Mouse (Mus musculus) kidney, adult 8-10 months (tissue): ENCODE measurements around the gene Myh9.

Experiments used
- DNase-seq, 2 experiments: peaks; one replicate each; pipeline ENCODE4 v3.0.0; 2022

Gene Myh9

DNA sequence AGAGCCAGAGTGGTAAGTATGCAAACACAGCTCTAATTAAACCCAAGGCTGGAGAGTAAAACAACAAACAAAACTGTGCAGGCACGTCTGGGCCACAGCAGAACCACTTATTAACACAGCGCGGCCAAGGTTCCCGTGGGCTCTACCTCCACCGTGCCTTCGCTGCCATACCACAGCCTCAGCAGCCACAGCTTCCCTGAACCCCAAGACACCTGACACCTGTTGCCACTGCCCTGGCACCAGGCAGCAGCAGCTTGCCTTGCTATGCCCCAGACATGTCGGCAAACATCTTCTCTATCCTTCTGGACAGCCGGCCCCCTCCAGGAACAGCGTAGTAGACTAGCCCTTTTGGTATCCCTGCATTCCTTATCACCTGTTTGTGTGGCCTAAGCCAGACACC, 37.0 kb downstream of the Myh9 start:
- DNase-seq: no peak

GRCm38 (mm10) chr15:77804460-77804859, 37.5 kb downstream of the Myh9 start:
- no peak for DNase-seq

- DNase-seq: no peak
These were observed 38.2 kb downstream of the Myh9 start for GRCm38 (mm10) chr15:77803747-77804146.

- peak in 1 of 2 experiments; percentile 39 for DNase-seq
These were observed 39.0 kb downstream of the Myh9 start for GRCm38 (mm10) chr15:77802992-77803391.

DNA sequence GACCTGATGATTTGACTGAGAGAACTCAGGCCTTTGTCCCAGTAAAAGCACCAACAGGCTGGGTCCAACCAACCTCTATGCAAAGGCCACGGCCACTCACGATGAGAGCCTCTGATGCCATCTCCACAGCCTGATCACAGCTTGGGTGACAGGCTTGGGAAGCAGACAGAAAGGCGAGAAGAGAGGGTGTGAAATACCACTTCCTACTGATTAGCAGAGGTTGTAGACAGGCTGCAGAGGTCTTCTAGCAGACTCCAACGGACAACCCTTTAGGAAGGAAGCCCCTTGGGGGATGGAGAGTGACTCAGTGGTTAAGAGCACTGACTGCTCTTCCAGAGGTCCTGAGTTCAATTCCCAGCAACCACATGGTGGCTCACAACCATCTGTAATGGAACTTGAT, 40.8 kb downstream of the Myh9 start:
- DNase-seq: no peak

DNA sequence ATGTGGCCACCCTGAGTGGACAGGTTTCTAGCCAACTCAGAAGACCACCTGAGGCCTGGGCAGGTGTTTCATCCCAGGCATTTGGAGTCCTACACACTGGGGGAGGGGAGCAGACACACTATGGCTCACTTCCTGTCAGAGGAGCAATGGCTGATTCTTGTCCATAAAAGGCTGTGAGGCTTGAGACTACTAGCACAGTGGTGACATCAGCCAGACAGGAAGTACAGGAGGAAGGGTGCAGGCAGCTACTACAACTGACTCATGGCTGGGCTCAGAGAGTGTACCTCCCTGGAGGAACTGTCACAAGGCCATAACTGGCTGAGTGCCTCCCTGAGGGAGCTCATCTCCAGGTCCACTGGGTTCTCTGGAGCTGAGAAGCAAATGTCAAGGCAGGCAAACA, 41.5 kb downstream of the Myh9 start:
- peak; percentile 64 to 77 for DNase-seq

DNA sequence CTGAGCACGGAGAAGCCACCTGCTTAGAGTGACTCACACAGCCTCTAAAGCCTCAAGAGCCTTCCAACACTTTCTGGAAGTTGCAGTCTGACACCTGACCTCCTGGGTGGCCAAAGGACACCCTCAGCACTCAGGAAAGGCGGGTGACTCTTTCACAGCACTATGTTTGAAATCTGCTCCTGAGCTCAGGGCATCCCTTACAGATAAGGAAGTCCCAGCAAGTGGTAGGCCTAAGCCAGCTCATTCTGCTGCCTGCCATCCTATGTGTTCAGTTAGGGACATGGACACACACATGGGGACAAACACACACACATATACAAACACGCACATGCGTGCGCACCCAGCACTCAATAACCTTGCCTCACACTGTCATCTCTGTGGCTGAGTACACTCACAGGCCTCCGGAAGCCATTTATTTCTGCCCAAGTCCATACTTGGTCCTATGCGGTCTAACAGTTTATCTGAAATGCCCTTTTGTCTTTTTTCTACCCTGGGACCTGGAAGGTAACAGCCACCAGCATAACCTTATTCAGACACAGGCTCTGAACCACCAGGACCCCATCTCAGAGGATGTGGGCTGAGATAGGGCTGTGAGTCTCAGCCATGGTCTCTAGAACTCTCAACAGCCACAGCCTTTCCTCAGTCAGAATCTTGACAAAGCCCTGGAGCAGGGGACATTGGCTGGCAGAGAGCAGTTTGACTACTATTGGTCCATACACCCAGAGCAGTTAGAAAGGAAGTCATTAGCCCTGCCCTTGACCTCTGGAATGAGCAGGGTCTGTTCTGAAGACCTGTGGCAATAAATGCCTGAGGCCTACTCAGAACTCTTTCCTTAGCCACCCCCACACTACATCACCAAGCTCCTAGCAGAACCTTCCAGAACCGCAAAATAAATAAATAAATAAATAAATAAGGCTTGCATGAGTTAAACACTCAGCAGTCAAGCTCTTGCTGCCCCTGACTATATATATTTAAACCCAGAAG, 42.2 kb downstream of the Myh9 start:
- no peak for DNase-seq

- peak; percentile 67 to 76 for DNase-seq
These were observed 43.1 kb downstream of the Myh9 start for GRCm38 (mm10) chr15:77798664-77799490.

GRCm38 (mm10) chr15:77797609-77798411, 44.2 kb downstream of the Myh9 start:
- peak; percentile 42 to 73 for DNase-seq

- no peak for DNase-seq
These were observed 45.5 kb downstream of the Myh9 start for GRCm38 (mm10) chr15:77796409-77797035.

DNA sequence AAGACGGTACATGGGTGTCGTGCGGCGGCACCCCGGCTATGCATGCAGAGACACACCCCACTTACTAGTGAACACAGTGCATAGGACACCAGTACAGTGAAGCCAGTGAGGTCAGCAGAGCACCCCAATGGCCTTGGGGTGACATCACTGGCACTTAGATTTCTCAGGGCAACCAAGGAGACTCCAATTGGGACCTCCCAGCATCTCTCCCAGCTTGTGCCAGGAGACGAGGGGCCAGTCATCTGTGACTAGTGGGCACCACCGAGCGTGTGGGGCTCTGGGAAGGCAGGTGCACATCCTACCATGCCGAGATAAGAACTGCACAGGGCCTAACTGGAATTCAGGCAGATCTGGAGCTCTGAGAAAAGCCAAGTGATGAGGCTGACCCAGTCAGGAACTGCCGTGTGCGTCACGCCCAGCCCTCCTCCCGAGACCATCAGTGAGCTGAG, 47.0 kb downstream of the Myh9 start:
- DNase-seq: no peak

DNA sequence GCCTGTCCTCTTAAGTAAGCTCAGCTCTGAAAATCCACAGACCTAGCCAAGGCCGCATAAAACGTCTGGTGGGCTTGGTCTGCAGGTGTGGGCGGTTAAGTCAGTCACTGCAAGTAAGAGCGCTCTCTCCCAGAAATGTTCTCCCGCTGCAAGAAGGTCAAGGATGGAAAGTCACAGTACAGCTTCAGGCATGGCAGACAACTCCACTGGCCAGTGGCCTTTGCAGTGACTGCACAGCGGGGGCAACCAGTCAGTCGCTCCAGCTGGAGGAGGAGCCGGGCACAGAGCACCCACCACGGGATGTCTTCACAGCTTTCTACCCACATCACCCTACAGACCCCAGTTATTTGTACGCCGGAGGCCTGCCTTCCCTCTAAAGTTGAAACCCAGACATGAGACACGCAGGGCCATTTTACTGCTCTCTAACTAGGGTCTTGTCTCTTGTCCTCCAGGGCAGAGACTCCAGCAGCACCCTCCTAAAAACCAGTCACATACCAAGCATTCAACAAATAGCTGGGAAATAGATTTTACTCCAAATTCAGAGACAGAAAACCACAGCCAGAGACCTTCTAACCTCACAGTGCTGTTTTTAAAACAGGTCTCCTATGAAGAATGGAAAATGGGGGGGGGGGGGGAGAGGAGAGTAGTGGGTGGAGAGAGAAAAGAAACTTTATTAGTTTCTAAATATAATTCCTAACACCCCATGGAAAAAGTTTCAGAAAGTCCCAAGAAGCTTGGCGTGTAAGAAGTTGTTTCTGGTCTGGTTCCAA, 47.7 kb downstream of the Myh9 start:
- no peak for DNase-seq

- DNase-seq: no peak
These were observed 48.4 kb downstream of the Myh9 start for GRCm38 (mm10) chr15:77793554-77793953.

DNA sequence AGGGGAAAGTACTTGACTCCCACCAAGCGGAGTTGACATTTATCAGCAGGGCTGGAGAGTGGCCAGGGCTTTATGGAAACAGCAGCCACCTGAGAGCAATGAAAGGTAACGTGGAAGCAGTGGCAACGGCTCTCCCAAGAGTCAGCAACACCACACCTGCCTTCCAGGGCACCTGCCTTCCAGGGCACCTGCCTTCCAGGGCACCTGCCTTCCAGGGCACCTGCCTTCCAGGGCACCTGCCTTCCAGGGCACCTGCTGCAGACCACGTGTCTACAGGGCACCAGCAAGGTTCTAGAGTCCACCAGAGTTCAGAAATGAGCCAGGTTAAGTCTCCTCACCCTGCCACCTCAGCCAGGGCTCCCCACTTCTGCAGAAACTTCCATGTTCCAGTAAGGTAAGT, 48.9 kb downstream of the Myh9 start:
- DNase-seq: no peak

- no peak for DNase-seq
These were observed 49.9 kb downstream of the Myh9 start for GRCm38 (mm10) chr15:77792056-77792455.

- DNase-seq: no peak
These were observed 51.1 kb downstream of the Myh9 start for GRCm38 (mm10) chr15:77790656-77791405.

GRCm38 (mm10) chr15:77789186-77789585, 52.8 kb downstream of the Myh9 start:
- no peak for DNase-seq

DNA sequence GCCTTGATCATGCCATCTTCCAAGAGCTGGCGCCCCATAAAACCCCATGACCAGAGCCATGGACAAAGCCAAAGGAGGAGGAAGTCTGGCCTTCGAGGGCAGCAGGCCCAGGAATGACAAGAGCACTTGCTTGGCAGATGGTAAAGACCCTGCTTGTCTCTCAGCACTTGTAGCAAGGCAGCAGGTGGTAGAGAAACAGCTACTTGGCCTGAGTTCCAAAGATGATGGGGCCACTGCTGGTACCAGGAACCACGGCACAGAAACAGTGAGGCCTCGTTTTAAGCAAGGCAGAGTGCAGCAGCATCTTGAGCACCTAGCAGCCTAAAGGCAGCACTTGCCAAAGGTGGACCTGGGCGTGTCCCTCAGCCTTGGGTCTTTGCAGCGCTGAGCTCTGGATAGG, 53.6 kb downstream of the Myh9 start:
- no peak for DNase-seq

- no peak for DNase-seq
These were observed 56.2 kb downstream of the Myh9 start for GRCm38 (mm10) chr15:77785807-77786206.

DNA sequence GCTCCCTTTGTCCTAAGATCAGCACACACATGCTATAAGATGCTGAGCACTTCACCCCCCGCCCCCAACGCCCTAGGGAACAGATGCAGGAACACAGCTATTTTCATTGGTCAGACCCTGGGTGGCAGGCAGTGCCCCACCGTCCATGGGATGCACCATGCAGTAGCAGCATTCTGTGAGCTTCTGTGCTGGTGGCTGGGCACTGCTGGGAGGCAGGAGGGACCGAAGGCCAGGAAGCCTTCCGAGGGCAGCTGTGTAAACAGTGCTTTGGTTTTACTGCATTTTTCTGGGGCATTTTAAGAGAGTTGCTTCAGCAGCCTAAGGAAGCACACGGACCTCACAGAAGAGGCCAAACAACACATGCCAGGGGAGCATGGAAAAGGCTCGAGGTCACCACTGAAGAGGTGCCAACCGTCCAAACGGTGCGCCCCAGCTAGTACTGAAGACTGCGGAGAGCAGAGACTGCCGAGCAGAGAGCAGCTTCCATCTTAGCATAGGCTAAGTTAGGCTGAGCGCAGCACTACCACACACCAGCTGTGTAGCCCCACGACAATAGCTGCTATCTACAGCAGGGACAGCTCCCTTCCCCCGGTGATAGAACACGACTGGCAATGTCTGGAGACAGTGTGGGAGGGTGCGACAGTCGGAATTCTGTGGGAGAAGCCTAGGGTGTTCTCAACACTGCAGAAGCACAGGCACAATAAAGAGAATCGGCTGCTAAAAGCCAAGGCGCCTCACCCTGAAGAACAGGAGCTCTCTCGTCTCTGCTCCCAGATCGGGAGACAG, 57.7 kb downstream of the Myh9 start:
- DNase-seq: no peak
